8 mouse cellular contexts compared by ENCODE assay signal in the genomic region with DNA sequence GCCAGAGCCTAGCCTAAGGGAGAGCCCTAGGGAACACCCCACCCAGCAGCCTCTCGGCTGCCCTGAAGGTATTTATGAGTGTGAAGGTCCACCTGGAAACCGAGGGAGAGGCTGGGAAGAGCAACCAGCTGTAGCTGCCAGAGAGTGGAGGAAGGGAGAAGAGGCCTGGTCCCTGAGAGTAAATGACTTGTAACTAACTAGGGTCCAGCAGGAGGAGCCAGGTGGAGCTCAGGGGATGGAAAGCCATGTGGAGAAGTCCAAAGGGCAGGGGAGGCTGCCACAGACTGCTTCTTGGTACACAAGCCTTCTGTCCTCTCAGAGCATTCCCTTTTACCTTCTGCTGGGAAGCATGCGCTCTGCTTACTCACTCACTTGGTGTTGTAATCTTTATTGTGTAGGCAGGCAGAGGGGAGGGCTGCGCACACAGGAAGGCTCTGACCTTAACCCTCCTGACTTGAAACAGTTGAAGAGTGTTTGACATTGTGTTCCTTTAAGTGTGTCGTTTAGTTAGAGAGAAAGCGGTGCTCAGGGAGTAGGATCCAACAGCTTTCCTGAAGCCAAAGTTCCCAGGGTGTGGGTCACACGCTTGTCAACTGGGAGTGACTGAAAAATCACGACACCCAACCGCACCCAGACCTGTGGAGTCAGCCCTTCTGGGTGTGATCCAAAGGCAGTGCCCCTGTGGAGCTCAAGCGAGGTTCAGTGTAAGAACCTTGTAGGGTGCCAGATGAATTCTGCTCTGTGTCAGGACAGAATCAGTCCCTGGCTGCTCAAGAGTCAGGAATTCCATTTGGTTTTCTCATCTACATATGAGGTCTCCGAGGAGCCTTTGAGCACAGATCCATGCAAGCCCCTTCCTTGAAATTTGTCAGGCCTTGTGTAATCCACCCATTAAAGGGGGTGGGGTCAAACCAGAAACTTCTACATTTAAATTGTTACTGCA. TPM values are rescaled to one million over a fixed set of nuclear protein-coding genes. Genes with fewer than 3 reads are reported as not detected.
DNase-seq lines count a peak whose midpoint lies in the region; ATAC-seq and TF ChIP-seq lines count a peak whose summit lies in the region.

No protein-coding gene starts in this region.

- H3K27me3 ChIP-seq in intestine, embryonic 15.5 days (replicated peaks) = no peaks in the 10 kb centered on the region
- H3K27me3 ChIP-seq in liver, postnatal 0 days (ENCODE audit: insufficient read depth, low read length) = no peaks in the 10 kb centered on the region
- H3K27me3 ChIP-seq in forebrain, embryonic 11.5 days (ENCODE audit: control insufficient read depth, insufficient read depth, low read length) = no peaks in the 10 kb centered on the region
- H3K27me3 ChIP-seq in midbrain, postnatal 0 days (ENCODE audit: insufficient read depth, low read length) = no peaks in the 10 kb centered on the region

- H3K4me3 ChIP-seq in intestine, embryonic 15.5 days (replicated peaks) = no peak overlapping the region
- H3K4me3 ChIP-seq in liver, postnatal 0 days (ENCODE audit: low read depth, low read length) = no peak overlapping the region
- H3K4me3 ChIP-seq in forebrain, embryonic 11.5 days (ENCODE audit: low read depth, low read length) = no peak overlapping the region
- no peak overlapping the region for H3K4me3 ChIP-seq in midbrain, postnatal 0 days (ENCODE audit: low read depth, low read length)

- no peaks in the 10 kb centered on the region for H3K36me3 ChIP-seq in intestine, embryonic 15.5 days
- H3K36me3 ChIP-seq in liver, postnatal 0 days (replicated peaks; ENCODE audit: insufficient read depth, low read length) = no peaks in the 10 kb centered on the region
- no peaks in the 10 kb centered on the region for H3K36me3 ChIP-seq in forebrain, embryonic 11.5 days (ENCODE audit: control insufficient read depth, insufficient read depth, low read length)
- H3K36me3 ChIP-seq in midbrain, postnatal 0 days (ENCODE audit: insufficient read depth, low read length) = no peaks in the 10 kb centered on the region

- TF ChIP-seq CTCF in liver, postnatal 0 days (IDR thresholded peaks at IDR 0.05; ENCODE audit: low read depth) = no peak
- TF ChIP-seq CTCF in midbrain, postnatal 0 days (IDR thresholded peaks at IDR 0.05) = no peak

- H3K4me2 ChIP-seq in intestine, embryonic 15.5 days (replicated peaks) = peak overlapping the region; percentile 46
- H3K4me2 ChIP-seq in liver, postnatal 0 days (ENCODE audit: low read depth, low read length) = peak overlapping the region; percentile 51
- H3K4me2 ChIP-seq in forebrain, embryonic 11.5 days (ENCODE audit: low read depth, low read length, severe bottlenecking) = no peak overlapping the region
- no peak overlapping the region for H3K4me2 ChIP-seq in midbrain, postnatal 0 days (ENCODE audit: low read depth, low read length, poor library complexity, severe bottlenecking)

- WGBS in intestine, embryonic 15.5 days = 27% methylated on average over 11 of the region's 11 CpGs
- 42% methylated on average over 11 of the region's 11 CpGs for WGBS in liver, postnatal 0 days (ENCODE audit: insufficient replicate concordance)
- WGBS in forebrain, embryonic 11.5 days = 64% methylated on average over 11 of the region's 11 CpGs
- WGBS in midbrain, postnatal 0 days = 60% methylated on average over 11 of the region's 11 CpGs

- H3K9me3 ChIP-seq in intestine, embryonic 15.5 days = no peaks in the 10 kb centered on the region
- no peaks in the 10 kb centered on the region for H3K9me3 ChIP-seq in liver, postnatal 0 days (ENCODE audit: low read length)
- H3K9me3 ChIP-seq in forebrain, embryonic 11.5 days (ENCODE audit: control insufficient read depth, low read length) = no peaks in the 10 kb centered on the region
- H3K9me3 ChIP-seq in midbrain, postnatal 0 days (ENCODE audit: low read length) = no peaks in the 10 kb centered on the region

- peak; percentile 92 for ATAC-seq in intestine, embryonic 15.5 days
- ATAC-seq in liver, postnatal 0 days = peak; percentile 93
- no peak for ATAC-seq in forebrain, embryonic 11.5 days (replicated peaks; ENCODE audit: low FRiP score)
- no peak for ATAC-seq in cerebellum, adult (ENCODE audit: insufficient number of reproducible peaks, low FRiP score, low TSS enrichment)
- no peak for ATAC-seq in midbrain, postnatal 0 days (ENCODE audit: low FRiP score)

- DNase-seq in 3134 (ENCODE audit: extremely low read depth, insufficient read length, low spot score) = peak; percentile 82
- DNase-seq in adrenal gland, adult 8-10 months = peak; percentile 40
- DNase-seq in liver, postnatal 0 days = peak; percentile 42
- DNase-seq in cerebellum, postnatal 10 days = no peak
- DNase-seq in forebrain, embryonic 11.5 days (ENCODE audit: low spot score) = no peak
- no peak for DNase-seq in midbrain, postnatal 0 days (ENCODE audit: low spot score)

- no peak overlapping the region for H3K9ac ChIP-seq in intestine, embryonic 15.5 days
- 0 out of 2 replicates have a peak overlapping the region, but pooled peaks have one; percentile 12 for H3K9ac ChIP-seq in liver, postnatal 0 days (replicated peaks)
- H3K9ac ChIP-seq in forebrain, embryonic 11.5 days (ENCODE audit: low read length) = no peak overlapping the region
- no peak overlapping the region for H3K9ac ChIP-seq in midbrain, postnatal 0 days (replicated peaks; ENCODE audit: low read length, poor library complexity, severe bottlenecking)

- H3K4me1 ChIP-seq in intestine, embryonic 15.5 days (replicated peaks) = peaks cover 13% of the 10 kb centered on the region
- H3K4me1 ChIP-seq in liver, postnatal 0 days (ENCODE audit: insufficient read depth) = peaks cover 42% of the 10 kb centered on the region
- no peaks in the 10 kb centered on the region for H3K4me1 ChIP-seq in forebrain, embryonic 11.5 days (replicated peaks; ENCODE audit: control insufficient read depth, insufficient read depth, low read length)
- peaks cover 2% of the 10 kb centered on the region; the same call in 1 of the 2 replicates for H3K4me1 ChIP-seq in midbrain, postnatal 0 days (ENCODE audit: insufficient read depth, low read length)

- TF ChIP-seq EP300 in liver, postnatal 0 days (IDR thresholded peaks at IDR 0.05; ENCODE audit: low read depth) = no peak

- H3K27ac ChIP-seq in intestine, embryonic 15.5 days = peak overlapping the region; percentile 85
- peak overlapping the region; percentile 83 for H3K27ac ChIP-seq in liver, postnatal 0 days (ENCODE audit: low read depth)
- no peak overlapping the region for H3K27ac ChIP-seq in forebrain, embryonic 11.5 days (ENCODE audit: low read depth, low read length)
- H3K27ac ChIP-seq in midbrain, postnatal 0 days (ENCODE audit: low read depth, low read length) = no peak overlapping the region

RNA-seq across cellular contexts. Expression of a gene that starts 14.6 kb away (rescaled TPM):
- 10 to 100 TPM; 53.7 to 69.5 (median 59.3) TPM for total RNA-seq in adrenal gland, adult 8-10 months (2022)
- polyA plus RNA-seq in intestine, embryonic 15.5 days (2015; fragmentation: Nextera tagmentation; extraction: Ambion mirVana) = 144 and 147 TPM in 2 replicates
- 39.0 and 39.4 TPM in 2 replicates for polyA plus RNA-seq in liver, postnatal 0 days (2015; fragmentation: Nextera tagmentation; extraction: Ambion mirVana)
- polyA plus RNA-seq in forebrain, embryonic 11.5 days (2014; fragmentation: Nextera tagmentation; extraction: Ambion mirVana) = 43.5 and 46.2 TPM in 2 replicates
- total RNA-seq in midbrain, postnatal 0 days (2014; rRNA removed) = 37.9 and 43.3 TPM in 2 replicates
- polyA plus RNA-seq in midbrain, postnatal 0 days (2015; fragmentation: Nextera tagmentation; extraction: Ambion mirVana) = 60.1 and 62.4 TPM in 2 replicates

Comparison
In these comparisons a context has a peak if more than half of its experiments do, and no peak if none do; other contexts are left out.
1. DNase-seq: peak in 3134 (single experiment), adrenal gland, adult 8-10 months (single experiment) and liver, postnatal 0 days (single experiment); none in cerebellum, postnatal 10 days (0 of 2), forebrain, embryonic 11.5 days (single experiment) and midbrain, postnatal 0 days (single experiment).
2. ATAC-seq: peak in intestine, embryonic 15.5 days (single experiment) and liver, postnatal 0 days (single experiment); none in forebrain, embryonic 11.5 days (single experiment), cerebellum, adult (single experiment) and midbrain, postnatal 0 days (single experiment).
3. H3K27ac ChIP-seq: peak in intestine, embryonic 15.5 days (single experiment) and liver, postnatal 0 days (single experiment); none in forebrain, embryonic 11.5 days (single experiment) and midbrain, postnatal 0 days (single experiment).
4. H3K4me2 ChIP-seq: peak in intestine, embryonic 15.5 days (single experiment) and liver, postnatal 0 days (single experiment); none in forebrain, embryonic 11.5 days (single experiment) and midbrain, postnatal 0 days (single experiment).